Mouse (Mus musculus): Measurements from ENCODE around the gene Rgs3. TPM values are rescaled to one million over a fixed set of nuclear protein-coding genes. Genes with fewer than 3 reads are reported as not detected.
A peak's percentile ranks its signal among the peaks of the same experiment; 100 is the strongest.

The Rgs3 gene
- total RNA-seq, 2 experiments from 2014 or later = 8.6 to 10.3 TPM

GRCm38 (mm10) chr4:62698521-62698920, 138.9 kb downstream of the Rgs3 start:
- DNase-seq = peak; percentile 29
- H3K27ac ChIP-seq = peak overlapping the region; percentile 72
- intact Hi-C loops (cut with DNase I) = loop anchor here (5.0 kb wide), 1 partner anchor 34 kb away; no protein-coding TSS in a partner anchor
- no peak for TF ChIP-seq CTCF (IDR thresholded peaks at IDR 0.05)
- H3K4me3 ChIP-seq = no peak overlapping the region

- DNase-seq = peak; percentile 95
- intact Hi-C loops (cut with DNase I) = loop anchor here (5.0 kb wide), 1 partner anchor 33 kb away; no protein-coding TSS in a partner anchor
- peak overlapping the region; percentile 78 for H3K27ac ChIP-seq
- H3K4me3 ChIP-seq = peak overlapping the region; percentile 77
- peak; percentile 53 for TF ChIP-seq CTCF (IDR thresholded peaks at IDR 0.05)
Measured at GRCm38 (mm10) chr4:62699191-62699812, 139.7 kb downstream of the Rgs3 start.

DNA sequence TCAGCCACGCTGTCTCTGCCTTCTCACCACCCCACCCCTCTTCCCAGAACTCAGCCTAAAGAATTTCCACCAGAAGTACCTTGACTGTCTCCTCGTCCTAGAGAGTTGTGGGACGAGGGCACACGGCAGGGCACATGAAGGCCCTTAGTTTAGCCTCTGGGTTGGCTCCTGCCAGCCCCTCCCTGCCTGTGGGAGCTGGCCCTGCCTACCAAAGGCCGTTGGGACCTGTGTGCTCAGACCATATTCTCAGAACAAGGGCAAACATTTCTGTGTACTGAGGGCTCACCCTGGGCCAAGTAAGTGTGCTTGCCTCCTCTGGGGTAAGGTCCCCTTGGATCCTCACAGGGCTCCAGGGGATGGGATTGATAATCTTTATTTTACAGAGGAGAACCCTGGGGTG, 140.8 kb downstream of the Rgs3 start:
- intact Hi-C loops (cut with DNase I) = no loop called here
- peak overlapping the region; percentile 77 for H3K4me3 ChIP-seq
- DNase-seq = no peak
- peak overlapping the region; percentile 78 for H3K27ac ChIP-seq
- no peak for TF ChIP-seq CTCF (IDR thresholded peaks at IDR 0.05)

- DNase-seq = no peak
- Histone ChIP-seq H3K4me3 (peak overlapping the region; percentile 48), H3K27ac (no peak overlapping the region)
- TF ChIP-seq CTCF (IDR thresholded peaks at IDR 0.05) = no peak
- intact Hi-C loops (cut with DNase I) = no loop called here
Measured at GRCm38 (mm10) chr4:62703151-62703550, 143.5 kb downstream of the Rgs3 start.

- H3K27ac ChIP-seq = peak overlapping the region; percentile 74
- no peak for TF ChIP-seq CTCF (IDR thresholded peaks at IDR 0.05)
- no peak for DNase-seq
- intact Hi-C loops (cut with DNase I) = no loop called here
- H3K4me3 ChIP-seq = no peak overlapping the region
Measured at GRCm38 (mm10) chr4:62704204-62704603, 144.6 kb downstream of the Rgs3 start.

DNA sequence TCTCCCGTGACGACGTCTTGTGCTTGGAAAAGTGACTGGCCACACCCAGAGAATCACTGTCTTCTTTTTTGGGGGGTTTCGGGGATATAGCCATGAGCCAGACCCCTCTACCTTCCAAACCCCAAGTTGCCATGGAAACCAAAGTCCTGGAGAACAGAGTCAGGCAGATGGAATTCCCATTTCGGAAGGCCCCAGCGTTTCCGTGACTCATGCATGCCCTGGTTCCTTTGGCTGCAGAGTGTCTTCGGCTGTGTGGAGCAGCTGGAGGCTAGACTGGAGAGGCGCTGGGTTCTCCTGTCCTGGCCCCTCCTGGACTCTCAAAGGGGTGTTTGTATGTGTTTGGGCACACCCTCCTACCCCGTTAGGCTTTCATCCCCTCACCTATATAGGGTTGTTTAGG, 145.4 kb downstream of the Rgs3 start:
- TF ChIP-seq CTCF (IDR thresholded peaks at IDR 0.05) = no peak
- Histone ChIP-seq H3K27ac (peak overlapping the region; percentile 74), H3K4me3 (no peak overlapping the region)
- DNase-seq = no peak
- intact Hi-C loops (cut with DNase I) = no loop called here

DNA sequence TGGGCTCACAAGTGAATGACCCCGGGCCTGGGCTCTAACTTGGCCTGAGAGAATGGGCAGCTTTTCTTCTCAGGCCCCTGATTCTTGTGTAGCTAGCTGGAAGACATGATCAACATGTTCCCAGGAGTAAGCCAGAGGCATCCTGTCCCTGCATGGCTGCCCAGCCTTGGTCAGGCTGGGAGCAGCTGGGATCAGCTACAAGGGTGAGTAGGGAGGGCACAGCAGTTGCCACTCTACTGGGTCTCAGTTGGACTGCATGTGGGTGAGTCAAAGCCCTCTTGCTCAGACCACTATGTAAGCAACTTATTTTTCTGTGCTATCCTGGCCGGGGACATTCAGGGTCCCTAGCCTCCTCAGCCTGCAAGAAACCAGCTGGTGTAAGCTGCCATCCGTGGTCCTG, 146.1 kb downstream of the Rgs3 start:
- intact Hi-C loops (cut with DNase I) = no loop called here
- Histone ChIP-seq H3K4me3 (no peak overlapping the region), H3K27ac (peak overlapping the region; percentile 74)
- no peak for DNase-seq
- TF ChIP-seq CTCF (IDR thresholded peaks at IDR 0.05) = no peak

GRCm38 (mm10) chr4:62708084-62708483, 148.4 kb downstream of the Rgs3 start:
- no peak for TF ChIP-seq CTCF (IDR thresholded peaks at IDR 0.05)
- no peak for DNase-seq
- Histone ChIP-seq H3K4me3 (no peak overlapping the region), H3K27ac (no peak overlapping the region)
- intact Hi-C loops (cut with DNase I) = no loop called here

DNA sequence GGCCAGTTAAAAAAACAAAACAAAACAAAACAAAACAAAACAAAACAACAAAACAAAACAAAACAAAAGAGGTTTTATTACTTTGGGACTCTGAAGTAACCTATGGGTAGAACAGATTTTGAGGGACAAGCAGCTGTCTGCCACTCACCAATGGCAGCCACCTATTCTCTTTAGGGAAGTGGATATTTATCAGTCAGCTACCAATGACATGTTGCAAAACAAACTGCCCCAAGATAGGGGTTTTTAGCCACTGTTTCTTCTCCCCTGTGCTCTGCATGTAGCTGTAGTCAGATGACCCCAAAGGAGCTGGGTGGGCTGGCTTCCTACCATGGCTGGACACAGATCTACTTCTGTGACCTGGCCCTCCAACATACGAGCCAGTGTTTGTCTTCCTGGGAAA, 149.3 kb downstream of the Rgs3 start:
- TF ChIP-seq CTCF (IDR thresholded peaks at IDR 0.05) = no peak
- no peak for DNase-seq

GRCm38 (mm10) chr4:62709448-62709847, 149.8 kb downstream of the Rgs3 start:
- no peak for TF ChIP-seq CTCF (IDR thresholded peaks at IDR 0.05)
- Histone ChIP-seq H3K27ac (no peak overlapping the region), H3K4me3 (no peak overlapping the region)
- intact Hi-C loops (cut with DNase I) = no loop called here
- DNase-seq = no peak

More for the DNA sequence above, 149.3 kb downstream of the Rgs3 start:
- intact Hi-C loops (cut with DNase I) = no loop called here
- Histone ChIP-seq H3K27ac (no peak overlapping the region), H3K4me3 (no peak overlapping the region)

GRCm38 (mm10) chr4:62711159-62711558, 151.5 kb downstream of the Rgs3 start:
- no peak for DNase-seq
- intact Hi-C loops (cut with DNase I) = no loop called here
- H3K27ac ChIP-seq = no peak overlapping the region
- no peak overlapping the region for H3K4me3 ChIP-seq
- TF ChIP-seq CTCF (IDR thresholded peaks at IDR 0.05) = no peak

- DNase-seq = no peak
- intact Hi-C loops (cut with DNase I) = no loop called here
Measured at GRCm38 (mm10) chr4:62711582-62711981, 151.9 kb downstream of the Rgs3 start.

GRCm38 (mm10) chr4:62720861-62721260, 161.2 kb downstream of the Rgs3 start:
- TF ChIP-seq CTCF (IDR thresholded peaks at IDR 0.05) = no peak
- intact Hi-C loops (cut with DNase I) = no loop called here
- Histone ChIP-seq H3K27ac (no peak overlapping the region), H3K4me3 (no peak overlapping the region)
- DNase-seq = no peak

More at GRCm38 (mm10) chr4:62711582-62711981, 151.9 kb downstream of the Rgs3 start:
- Histone ChIP-seq H3K27ac (no peak overlapping the region), H3K4me3 (no peak overlapping the region)
- TF ChIP-seq CTCF (IDR thresholded peaks at IDR 0.05) = no peak

DNA sequence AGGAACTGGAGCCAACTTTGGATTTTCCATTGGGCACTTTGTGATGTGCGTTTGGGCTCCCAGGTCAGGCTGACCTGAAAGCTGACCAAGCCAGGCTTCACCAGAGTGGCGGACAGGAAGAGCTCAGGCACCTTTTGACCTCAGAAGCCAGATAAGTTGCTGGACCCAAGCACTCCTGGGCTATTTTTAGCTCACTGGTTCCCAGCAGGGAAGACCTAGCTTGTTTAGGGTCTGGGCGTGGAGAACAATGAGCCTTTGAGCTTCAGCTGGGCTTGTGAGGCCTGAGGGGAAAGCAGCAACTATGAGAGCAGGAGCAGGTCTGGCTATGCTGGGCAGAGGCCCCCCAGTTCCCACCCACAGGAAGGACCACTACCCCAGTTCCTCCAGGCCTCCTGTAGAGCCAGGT, 162.4 kb downstream of the Rgs3 start:
- no peak overlapping the region for H3K4me3 ChIP-seq
- intact Hi-C loops (cut with DNase I) = no loop called here
- peak overlapping the region; percentile 79 for H3K27ac ChIP-seq
- DNase-seq = no peak
- TF ChIP-seq CTCF (IDR thresholded peaks at IDR 0.05) = no peak

All from gastrocnemius, adult 2 months (tissue).